9 mouse cellular contexts compared by ENCODE assay signal in genomic region chrX:167205813-167206520, GRCm38 (mm10). TPM values are rescaled to one million over a fixed set of nuclear protein-coding genes. Genes with fewer than 3 reads are reported as not detected.
A peak's percentile ranks its signal among the peaks of the same experiment; 100 is the strongest.
DNase-seq lines count a peak whose midpoint lies in the region; ATAC-seq and TF ChIP-seq lines count a peak whose summit lies in the region.
"Had no signal": no experiment of that assay in that cellular context is flagged by ENCODE, and none has a peak within 500 bp of the region (broad histone marks: within the 10 kb centered on the region; RNA-seq: fewer than 3 reads in every experiment).

No protein-coding gene starts in this region.

- H3K79me2 ChIP-seq in macrophage (ENCODE audit: inconsistent target) = peaks cover 22% of the 10 kb centered on the region

- H3K4me2 ChIP-seq in heart, embryonic 14.5 days (ENCODE audit: low read length) = peak overlapping the region; percentile 67; the same call in 1 of the 2 replicates
- peak overlapping the region; percentile 49 for H3K4me2 ChIP-seq in stomach, postnatal 0 days (replicated peaks; ENCODE audit: low read depth)

- H3K27ac ChIP-seq in heart, embryonic 14.5 days (replicated peaks in 1 of 2; ENCODE audit: control insufficient read depth in 1 of 2, insufficient read depth in 1 of 2, low read depth in 2 of 2, low read length in 2 of 2) = peak overlapping the region in 1 of 2 experiments; percentile 33; a peak in 3 of 4 replicates
- H3K27ac ChIP-seq in macrophage = peak overlapping the region; percentile 97
- 0 out of 2 replicates have a peak overlapping the region, but pooled peaks have one; percentile 24 for H3K27ac ChIP-seq in stomach, postnatal 0 days (replicated peaks)

- 45% methylated on average over 8 of the region's 8 CpGs for WGBS in heart, embryonic 14.5 days
- WGBS in macrophage (ENCODE audit: missing documents) = 40% methylated on average over 8 of the region's 8 CpGs
- WGBS in stomach, postnatal 0 days = 32% methylated on average over 8 of the region's 8 CpGs

- intact Hi-C loops in heart, postnatal 25 days (cut with DNase I) = loop anchor here (10.0 kb wide), 2 partner anchors 51 to 101 kb away; no protein-coding TSS in a partner anchor

- peak; percentile 14 for TF ChIP-seq EP300 in stomach, postnatal 0 days (optimal IDR thresholded peaks at IDR 0.05)

- H3K36me3 ChIP-seq in heart, embryonic 14.5 days (ENCODE audit: control insufficient read depth, insufficient read depth, low read length) = peaks cover 10% of the 10 kb centered on the region
- H3K36me3 ChIP-seq in macrophage (ENCODE audit: inconsistent target) = no peaks in the 10 kb centered on the region
- H3K36me3 ChIP-seq in stomach, postnatal 0 days (ENCODE audit: control insufficient read depth, insufficient read depth, low read length) = no peaks in the 10 kb centered on the region
- H3K36me3 ChIP-seq: G1E had no signal

- no peaks in the 10 kb centered on the region for H3K9me3 ChIP-seq in heart, embryonic 14.5 days (ENCODE audit: control insufficient read depth, low read length)
- no peaks in the 10 kb centered on the region for H3K9me3 ChIP-seq in stomach, postnatal 0 days (ENCODE audit: control insufficient read depth, low read length)
- H3K9me3 ChIP-seq: G1E had no signal

- no peak for ATAC-seq in heart, embryonic 14.5 days (ENCODE audit: insufficient number of reproducible peaks, insufficient read depth, low FRiP score, low read depth)
- peak; percentile 53 for ATAC-seq in stomach, postnatal 0 days (ENCODE audit: low FRiP score, low TSS enrichment)

- no peaks in the 10 kb centered on the region for H3K27me3 ChIP-seq in heart, embryonic 14.5 days (ENCODE audit: control insufficient read depth, insufficient read depth, low read length)
- H3K27me3 ChIP-seq in stomach, postnatal 0 days (ENCODE audit: control insufficient read depth, insufficient read depth, low read length) = no peaks in the 10 kb centered on the region

- H3K4me1 ChIP-seq in heart, embryonic 14.5 days (ENCODE audit: control insufficient read depth in 2 of 2, insufficient read depth in 2 of 2, low read length in 2 of 2) = peaks cover 3 to 5% of the 10 kb centered on the region in 2 experiments; a peak in 3 of 4 replicates
- H3K4me1 ChIP-seq in stomach, postnatal 0 days (replicated peaks; ENCODE audit: control insufficient read depth, insufficient read depth) = no peaks in the 10 kb centered on the region

- no peak overlapping the region for H3K4me3 ChIP-seq in heart, embryonic 14.5 days (ENCODE audit: control insufficient read depth in 1 of 2, insufficient read depth in 1 of 2, low read depth in 1 of 2, low read length in 2 of 2)
- peak overlapping the region; percentile 68; the same call in 1 of the 2 replicates for H3K4me3 ChIP-seq in macrophage (ENCODE audit: inconsistent target)
- no peak overlapping the region; the same call in 1 of the 2 replicates for H3K4me3 ChIP-seq in stomach, postnatal 0 days (ENCODE audit: low read depth, low read length)

- H3K9ac ChIP-seq in heart, embryonic 14.5 days (ENCODE audit: low read length) = no peak overlapping the region
- H3K9ac ChIP-seq in stomach, postnatal 0 days (ENCODE audit: low read length) = no peak overlapping the region

- no peak for TF ChIP-seq CTCF in stomach, postnatal 0 days (IDR thresholded peaks at IDR 0.05; ENCODE audit: low read depth)

- no peak for DNase-seq in heart, postnatal 25 days (ENCODE audit: low spot score)
- DNase-seq in CD4-positive helper T cell, adult 2 months (ENCODE audit: low read depth, low spot score) = peak; percentile 75
- DNase-seq in fibroblast of lung, adult 2 months (ENCODE audit: low read depth) = peak; percentile 10
- DNase-seq in stomach, postnatal 0 days (ENCODE audit: low spot score) = peak; percentile 30
- no peak for DNase-seq in testis, postnatal 14 days (ENCODE audit: low spot score)
- DNase-seq in gastrocnemius, adult 8-10 months (ENCODE audit: low spot score in 2 of 2) = no peak

RNA-seq across cellular contexts. Expression of gene Tmsb4x, which starts 3.1 kb away (rescaled TPM):
- 2,736 and 2,801 TPM in 2 replicates for polyA plus RNA-seq in heart, embryonic 14.5 days (2014; fragmentation: Nextera tagmentation; extraction: Ambion mirVana)
- 100 to 1,000 TPM; 459 to 522 TPM for total RNA-seq in heart, postnatal 25 days (2021)
- total RNA-seq in macrophage (2018; cell fraction: chromatin; rRNA removed) = 1,000 to 10,000 TPM in 5 of 26 experiments, 100 to 1,000 TPM in 21; 301 to 1,383 (median 738) TPM
- total RNA-seq in macrophage (2018; cell fraction: cytosol; rRNA removed) = over 10,000 TPM in 13 of 26 experiments, 1,000 to 10,000 TPM in 13; 6,933 to 20,466 (median 10,239) TPM
- total RNA-seq in macrophage (2018; cell fraction: nucleus; rRNA removed) = 1,000 to 10,000 TPM in 24 of 26 experiments, 100 to 1,000 TPM in 2; 863 to 5,485 (median 2,675) TPM
- 6,334 to 16,092 TPM (median 9,092 TPM) in 3 replicates for polyA plus RNA-seq in macrophage (2018)
- 6,456 and 7,015 TPM in 2 replicates for polyA plus RNA-seq in stomach, postnatal 0 days (2015; fragmentation: Nextera tagmentation; extraction: Ambion mirVana)
- 100 to 1,000 TPM; 149 to 210 (median 158) TPM for total RNA-seq in gastrocnemius, adult 8-10 months (2022)
- polyA plus RNA-seq: G1E had no signal

RNA-seq across cellular contexts. Expression of gene Tlr8, which starts 58.2 kb away (rescaled TPM):
- polyA plus RNA-seq in heart, embryonic 14.5 days (2014; fragmentation: Nextera tagmentation; extraction: Ambion mirVana) = 0.16 and 0.39 TPM in 2 replicates
- total RNA-seq in heart, postnatal 25 days (2021) = 1 to 10 TPM; 2.3 to 2.8 TPM
- total RNA-seq in macrophage (2018; cell fraction: chromatin; rRNA removed) = 100 to 1,000 TPM in 13 of 26 experiments, 10 to 100 TPM in 13; 22.2 to 193 (median 106) TPM
- total RNA-seq in macrophage (2018; cell fraction: cytosol; rRNA removed) = 100 to 1,000 TPM; 132 to 286 (median 191) TPM
- 100 to 1,000 TPM in 25 of 26 experiments, 10 to 100 TPM in 1; 76.6 to 287 (median 194) TPM for total RNA-seq in macrophage (2018; cell fraction: nucleus; rRNA removed)
- polyA plus RNA-seq in macrophage (2018) = 125 to 202 TPM (median 165 TPM) in 3 replicates
- polyA plus RNA-seq in stomach, postnatal 0 days (2015; fragmentation: Nextera tagmentation; extraction: Ambion mirVana) = 0.24 and 0.58 TPM in 2 replicates
- under 1 TPM in 3 of 4 experiments, not detected in 1; 0.29 to 0.83 (median 0.46) TPM for total RNA-seq in gastrocnemius, adult 8-10 months (2022)
- polyA plus RNA-seq: G1E had no signal

Comparison
In these comparisons a context has a peak if more than half of its experiments do, and no peak if none do; other contexts are left out.
1. DNase-seq: peak in CD4-positive helper T cell, adult 2 months (single experiment), fibroblast of lung, adult 2 months (single experiment) and stomach, postnatal 0 days (single experiment); none in heart, postnatal 25 days (single experiment), testis, postnatal 14 days (single experiment) and gastrocnemius, adult 8-10 months (0 of 2).
2. RNA of gene Tlr8, which starts 58.2 kb away (polyA plus RNA-seq): 125 to 202 TPM in macrophage; 0.24 to 0.58 TPM in stomach, postnatal 0 days and 0.16 to 0.39 TPM in heart, embryonic 14.5 days; every median in the first group is over 10 times any median in the second.